8 mouse cellular contexts compared by ENCODE assay signal in genomic region chr19:57363076-57363475, GRCm38 (mm10). TPM values are rescaled to one million over a fixed set of nuclear protein-coding genes. Genes with fewer than 3 reads are reported as not detected.
A peak's percentile ranks its signal among the peaks of the same experiment; 100 is the strongest.
DNase-seq lines count a peak whose midpoint lies in the region; ATAC-seq and TF ChIP-seq lines count a peak whose summit lies in the region.
"Had no signal": no experiment of that assay in that cellular context is flagged by ENCODE, and none has a peak within 500 bp of the region (broad histone marks: within the 10 kb centered on the region; RNA-seq: fewer than 3 reads in every experiment).

No protein-coding gene starts in this region.

- H3K9me3 ChIP-seq in megakaryocyte, embryonic 14.5 days: no peaks in the 10 kb centered on the region
- H3K9me3 ChIP-seq in forebrain, embryonic 16.5 days (ENCODE audit: control insufficient read depth, low read length): no peaks in the 10 kb centered on the region
- no peaks in the 10 kb centered on the region for H3K9me3 ChIP-seq in liver, embryonic 12.5 days (replicated peaks)
- no peaks in the 10 kb centered on the region for H3K9me3 ChIP-seq in stomach, postnatal 0 days (ENCODE audit: control insufficient read depth, low read length)

- no peak for ATAC-seq in megakaryocyte, adult 5-6 weeks (ENCODE audit: poor library complexity, severe bottlenecking)
- no peak for ATAC-seq in forebrain, embryonic 16.5 days
- ATAC-seq in liver, embryonic 12.5 days: no peak
- ATAC-seq in stomach, postnatal 0 days (ENCODE audit: low FRiP score, low TSS enrichment): no peak

- H3K27me3 ChIP-seq in megakaryocyte, embryonic 14.5 days (replicated peaks): no peaks in the 10 kb centered on the region
- H3K27me3 ChIP-seq in forebrain, embryonic 16.5 days (replicated peaks; ENCODE audit: control insufficient read depth, insufficient read depth, low read length): no peaks in the 10 kb centered on the region
- no peaks in the 10 kb centered on the region for H3K27me3 ChIP-seq in liver, embryonic 12.5 days (replicated peaks)
- no peaks in the 10 kb centered on the region for H3K27me3 ChIP-seq in stomach, postnatal 0 days (ENCODE audit: control insufficient read depth, insufficient read depth, low read length)

- no peak for TF ChIP-seq EP300 in stomach, postnatal 0 days (optimal IDR thresholded peaks at IDR 0.05)

- peak overlapping the region; percentile 37 for H3K4me2 ChIP-seq in forebrain, embryonic 16.5 days (ENCODE audit: low read length)
- H3K4me2 ChIP-seq in liver, embryonic 12.5 days: peak overlapping the region; percentile 83
- peak overlapping the region; percentile 61 for H3K4me2 ChIP-seq in stomach, postnatal 0 days (replicated peaks; ENCODE audit: low read depth)

- H3K4me1 ChIP-seq in megakaryocyte, embryonic 14.5 days: peaks cover 75% of the 10 kb centered on the region
- H3K4me1 ChIP-seq in forebrain, embryonic 16.5 days (replicated peaks; ENCODE audit: control insufficient read depth, insufficient read depth, low read length): peaks cover 65% of the 10 kb centered on the region
- peaks cover 81% of the 10 kb centered on the region for H3K4me1 ChIP-seq in liver, embryonic 12.5 days
- H3K4me1 ChIP-seq in stomach, postnatal 0 days (replicated peaks; ENCODE audit: control insufficient read depth, insufficient read depth): peaks cover 23% of the 10 kb centered on the region

- 26% methylated on average over 7 of the region's 7 CpGs for WGBS in forebrain, embryonic 16.5 days
- 33% methylated on average over 7 of the region's 7 CpGs for WGBS in liver, embryonic 12.5 days (ENCODE audit: insufficient replicate concordance)
- 15% methylated on average over 7 of the region's 7 CpGs for WGBS in stomach, postnatal 0 days

- peaks cover 20% of the 10 kb centered on the region for H3K36me3 ChIP-seq in megakaryocyte, embryonic 14.5 days (replicated peaks; ENCODE audit: low read length)
- no peaks in the 10 kb centered on the region for H3K36me3 ChIP-seq in forebrain, embryonic 16.5 days (ENCODE audit: control insufficient read depth, insufficient read depth)
- no peaks in the 10 kb centered on the region for H3K36me3 ChIP-seq in liver, embryonic 12.5 days
- no peaks in the 10 kb centered on the region for H3K36me3 ChIP-seq in stomach, postnatal 0 days (ENCODE audit: control insufficient read depth, insufficient read depth, low read length)

- peak overlapping the region; percentile 99 for H3K4me3 ChIP-seq in megakaryocyte, embryonic 14.5 days (replicated peaks)
- H3K4me3 ChIP-seq in forebrain, embryonic 16.5 days (replicated peaks; ENCODE audit: low read length): peak overlapping the region; percentile 10
- H3K4me3 ChIP-seq in liver, embryonic 12.5 days: peak overlapping the region; percentile 95; the same call in 1 of the 2 replicates
- peak overlapping the region; percentile 11; the same call in 1 of the 2 replicates for H3K4me3 ChIP-seq in stomach, postnatal 0 days (ENCODE audit: low read depth, low read length)

- H3K9ac ChIP-seq in forebrain, embryonic 16.5 days (replicated peaks; ENCODE audit: low read depth, low read length): no peak overlapping the region
- H3K9ac ChIP-seq in liver, embryonic 12.5 days: peak overlapping the region; percentile 50
- no peak overlapping the region for H3K9ac ChIP-seq in stomach, postnatal 0 days (ENCODE audit: low read length)

- TF ChIP-seq CTCF in stomach, postnatal 0 days (IDR thresholded peaks at IDR 0.05; ENCODE audit: low read depth): no peak

- DNase-seq in stomach, postnatal 0 days (ENCODE audit: low spot score): no peak
- DNase-seq in right cerebral cortex, postnatal 25 days: no peak
- DNase-seq in spleen, postnatal 14 days (ENCODE audit: low spot score in 2 of 2): no peak
- DNase-seq: right cerebral cortex, adult 18-20 months had no signal

- no peak overlapping the region for H3K27ac ChIP-seq in forebrain, embryonic 16.5 days (ENCODE audit: low read length)
- H3K27ac ChIP-seq in liver, embryonic 12.5 days: peak overlapping the region; percentile 65
- 0 out of 2 replicates have a peak overlapping the region, but pooled peaks have one; percentile 13 for H3K27ac ChIP-seq in stomach, postnatal 0 days (replicated peaks)

RNA-seq across cellular contexts. Expression of gene Fam160b1, which starts 2.6 kb away (rescaled TPM):
- 2.9 TPM in 2 replicates for polyA plus RNA-seq in megakaryocyte, embryonic 14.5 days (2012; ENCODE audit: insufficient read depth, low replicate concordance)
- 28.7 and 29.0 TPM in 2 replicates for total RNA-seq in megakaryocyte, adult 5-6 weeks (2015)
- total RNA-seq in megakaryocyte, adult 5-6 weeks (2017): 18.4 and 18.8 TPM in 2 replicates
- polyA plus RNA-seq in forebrain, embryonic 16.5 days (2015; fragmentation: Nextera tagmentation; extraction: Ambion mirVana): 14.7 and 18.6 TPM in 2 replicates
- 9.2 and 9.5 TPM in 2 replicates for polyA plus RNA-seq in liver, embryonic 12.5 days (2016; fragmentation: Nextera tagmentation; extraction: Ambion mirVana)
- 7.6 and 8.3 TPM in 2 replicates for polyA plus RNA-seq in stomach, postnatal 0 days (2015; fragmentation: Nextera tagmentation; extraction: Ambion mirVana)

RNA-seq across cellular contexts. Expression of gene Ablim1, which starts 48.4 kb away (rescaled TPM):
- 0.17 TPM in 1 of 2 replicates, not detected in the other for polyA plus RNA-seq in megakaryocyte, embryonic 14.5 days (2012; ENCODE audit: insufficient read depth, low replicate concordance)
- total RNA-seq in megakaryocyte, adult 5-6 weeks (2015): 1.7 and 3.6 TPM in 2 replicates
- total RNA-seq in megakaryocyte, adult 5-6 weeks (2017): 2.6 and 3.2 TPM in 2 replicates
- 47.1 and 48.5 TPM in 2 replicates for polyA plus RNA-seq in forebrain, embryonic 16.5 days (2015; fragmentation: Nextera tagmentation; extraction: Ambion mirVana)
- 6.1 and 7.8 TPM in 2 replicates for polyA plus RNA-seq in liver, embryonic 12.5 days (2016; fragmentation: Nextera tagmentation; extraction: Ambion mirVana)
- polyA plus RNA-seq in stomach, postnatal 0 days (2015; fragmentation: Nextera tagmentation; extraction: Ambion mirVana): 61.8 and 62.0 TPM in 2 replicates

Comparison
In these comparisons a context has a peak if more than half of its experiments do, and no peak if none do; other contexts are left out.
1. H3K4me3 ChIP-seq: peak in every context shown above with its lines; median percentile 99 in megakaryocyte, embryonic 14.5 days; 95 in liver, embryonic 12.5 days; 11 in stomach, postnatal 0 days; 10 in forebrain, embryonic 16.5 days.